Mouse (Mus musculus) cerebellum, adult 11 months (tissue): ENCODE measurements around the gene Btbd16.
A peak's percentile ranks its signal among the peaks of the same experiment; 100 is the strongest.

ENCODE experiments used
- DNase-seq: peaks from one replicate; pipeline ENCODE4 v3.0.0; 2022

Gene Btbd16

DNA sequence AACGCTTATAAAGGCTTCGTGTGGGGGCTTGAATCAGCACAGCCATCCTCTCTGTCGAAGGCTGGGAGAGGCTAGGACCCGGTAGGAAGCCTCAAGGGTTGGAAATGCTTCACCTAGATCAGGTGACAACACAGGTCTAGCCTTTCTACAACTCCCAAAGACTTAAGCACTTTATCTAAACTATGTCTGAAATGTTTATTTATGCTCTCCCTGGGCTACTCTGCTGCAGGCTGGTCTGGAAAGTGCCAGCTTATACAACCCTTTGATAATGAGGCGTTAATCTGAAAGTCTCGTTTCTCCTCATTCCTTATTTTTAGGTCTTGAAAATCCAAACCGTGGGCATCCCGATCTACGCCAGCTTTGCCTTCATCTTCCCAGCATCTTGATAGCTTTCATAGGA lies 50.1 kb downstream of the Btbd16 start:
- DNase-seq = no peak

DNA sequence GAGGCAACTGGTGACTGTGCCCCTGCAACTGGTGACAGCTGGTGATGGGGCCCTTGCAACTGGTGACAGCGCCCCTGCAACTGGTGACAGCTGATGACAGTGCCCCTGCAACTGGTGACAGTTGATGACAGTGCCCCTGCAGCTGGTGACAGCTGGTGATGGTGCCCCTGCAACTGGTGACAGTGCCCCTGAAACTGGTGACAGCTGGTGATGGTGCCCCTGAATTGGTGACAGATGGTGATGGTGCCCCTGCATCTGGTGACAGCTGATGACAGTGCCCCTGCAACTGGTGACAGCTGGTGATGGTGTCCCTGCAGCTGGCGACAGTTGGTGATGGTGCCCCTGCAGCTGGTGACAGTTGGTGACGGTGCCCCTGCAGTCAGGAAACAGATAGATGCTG lies 52.5 kb downstream of the Btbd16 start:
- no peak for DNase-seq

DNA sequence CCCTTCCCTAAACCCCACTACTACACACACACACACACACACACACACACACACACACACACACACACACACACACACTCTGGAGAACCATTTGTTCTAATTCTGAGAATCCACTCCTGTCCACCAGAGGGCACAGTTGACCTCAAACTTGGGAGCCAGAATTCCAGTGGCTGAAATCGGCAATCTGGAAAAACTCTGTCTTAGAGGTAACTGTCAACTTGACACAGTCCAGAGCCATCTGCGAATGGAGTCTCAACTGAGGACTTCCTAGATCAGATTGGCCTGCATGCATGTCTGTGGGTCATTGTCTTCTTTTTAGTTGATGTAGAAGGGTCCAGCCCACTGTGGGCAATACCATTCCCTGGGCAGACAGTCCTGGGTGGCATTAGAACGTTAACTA lies 53.6 kb downstream of the Btbd16 start:
- DNase-seq = peak; percentile 50

DNA sequence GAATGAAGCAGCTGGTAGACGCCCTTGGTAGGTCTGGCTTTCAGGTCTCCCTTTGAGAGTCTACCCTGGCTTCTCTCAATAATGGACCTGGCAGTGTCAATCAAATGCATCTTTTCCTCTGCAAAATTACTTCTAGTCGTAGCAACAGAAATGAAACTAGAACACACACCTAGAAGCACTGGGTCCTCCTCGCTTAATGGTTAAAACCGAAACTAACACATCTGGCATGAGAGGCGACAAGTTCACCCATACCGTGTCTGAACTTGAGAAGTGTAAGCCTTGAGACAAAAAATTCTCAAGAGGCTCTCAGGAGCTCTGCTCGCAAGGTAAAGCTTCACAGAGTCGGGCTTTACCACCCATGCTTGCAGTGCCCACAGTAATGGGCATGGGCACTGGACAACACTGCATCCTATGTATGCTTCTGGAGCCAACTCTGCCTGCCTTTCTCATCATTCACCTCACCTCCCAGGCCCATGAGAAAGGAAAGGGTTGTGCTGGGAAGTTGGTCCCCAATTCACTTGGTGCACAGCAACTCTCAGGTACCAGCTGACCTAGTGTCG lies 54.1 kb downstream of the Btbd16 start:
- no peak for DNase-seq

DNA sequence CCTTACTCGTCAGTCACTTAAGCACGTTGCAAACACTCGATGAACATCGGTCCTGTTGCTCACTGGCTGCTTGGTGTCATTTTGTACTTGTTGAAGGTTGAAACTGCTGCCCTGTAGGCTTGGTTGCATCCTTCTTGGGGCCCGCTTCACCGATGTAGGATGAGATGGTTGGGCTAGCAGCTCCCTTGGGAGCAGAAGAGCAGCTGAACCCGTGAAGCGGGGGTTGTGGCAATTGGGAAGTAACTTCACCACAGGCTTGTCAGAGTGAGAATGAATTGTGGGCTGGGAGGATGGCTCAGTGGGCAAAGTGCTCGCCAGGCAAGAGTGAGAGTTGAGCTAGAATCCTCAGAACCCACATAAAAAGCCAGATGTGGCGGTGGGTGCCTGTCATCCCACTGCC lies 54.6 kb downstream of the Btbd16 start:
- no peak for DNase-seq

DNA sequence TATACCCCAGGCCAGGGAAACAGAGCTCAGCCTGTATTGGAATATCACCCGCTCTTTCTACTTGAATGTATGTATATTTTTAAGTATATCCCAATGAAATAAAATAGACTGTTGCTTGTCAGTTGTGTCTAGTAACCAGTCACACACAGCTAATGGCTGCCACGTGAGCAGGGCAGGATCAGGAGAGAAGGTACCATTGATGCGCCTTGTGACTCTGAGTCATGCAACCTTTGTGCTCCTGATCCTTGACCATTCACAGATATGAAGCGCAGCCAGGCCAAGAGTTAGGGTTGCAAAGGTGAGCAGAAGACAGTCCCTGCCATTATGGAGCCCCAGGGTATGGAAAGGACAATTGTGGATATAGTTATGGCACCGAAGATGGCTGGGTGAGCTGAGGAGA lies 57.7 kb downstream of the Btbd16 start:
- DNase-seq = no peak

DNA sequence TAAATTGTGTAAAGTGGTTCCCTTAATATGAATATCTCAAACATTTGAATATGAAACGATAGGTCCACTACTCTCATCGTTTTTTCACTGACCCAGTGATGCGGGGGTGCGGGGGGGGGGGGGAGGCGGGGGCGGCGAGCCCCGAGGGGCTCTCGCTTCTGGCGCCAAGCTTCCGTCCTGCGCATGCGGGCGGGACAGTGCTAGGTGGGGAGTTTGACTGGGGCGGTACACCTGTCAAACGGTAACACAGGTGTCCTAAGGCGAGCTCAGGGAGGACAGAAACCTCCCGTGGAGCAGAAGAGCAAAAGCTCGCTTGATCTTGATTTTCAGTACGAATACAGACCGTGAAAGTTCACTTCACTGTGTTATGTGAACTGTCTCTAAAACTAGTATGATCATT lies 60.4 kb downstream of the Btbd16 start:
- DNase-seq = no peak

DNA sequence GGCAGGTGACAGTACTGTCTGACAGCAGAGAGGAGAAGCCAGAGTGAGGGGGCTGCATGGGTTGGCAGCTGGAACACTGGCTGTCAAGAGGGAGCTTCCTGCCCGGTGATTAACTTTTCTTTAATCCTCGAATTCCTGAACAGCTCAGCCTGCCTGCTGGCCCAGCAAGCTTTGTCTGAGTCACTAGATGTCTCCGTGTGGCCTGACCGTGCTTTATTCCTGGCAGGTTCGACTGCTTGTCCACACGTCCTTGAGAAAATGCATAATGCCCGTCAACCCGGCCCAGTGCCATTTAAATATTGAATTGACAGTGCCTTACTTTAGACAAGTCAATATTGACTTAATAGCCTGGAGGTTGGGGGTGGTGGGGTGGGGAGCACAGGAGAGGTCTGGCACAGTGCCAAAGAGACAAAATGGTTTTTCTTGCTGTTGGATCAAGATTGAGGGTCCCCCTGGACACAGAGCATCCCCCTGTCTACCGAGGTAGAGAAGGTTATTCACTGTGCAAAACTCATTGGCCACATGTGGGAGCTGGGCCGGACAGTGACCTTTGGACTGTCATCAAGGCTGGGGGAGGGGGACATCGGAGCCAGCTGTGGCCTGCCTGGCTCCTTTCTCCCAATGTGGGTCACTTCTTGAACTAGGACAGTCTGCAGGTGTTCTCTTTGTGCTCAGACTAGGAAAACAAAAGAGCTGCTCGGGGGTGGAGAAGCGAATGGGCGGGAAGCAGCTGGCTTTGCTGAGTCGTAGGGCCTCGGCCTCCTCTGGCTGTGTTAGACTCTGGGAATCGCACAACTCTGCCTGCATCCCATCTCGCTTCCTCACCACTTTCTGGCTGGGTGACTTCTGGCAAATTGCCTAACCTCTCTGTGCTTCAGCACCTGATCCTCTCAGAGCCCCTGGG lies 61.3 kb downstream of the Btbd16 start:
- peak; percentile 34 for DNase-seq

DNA sequence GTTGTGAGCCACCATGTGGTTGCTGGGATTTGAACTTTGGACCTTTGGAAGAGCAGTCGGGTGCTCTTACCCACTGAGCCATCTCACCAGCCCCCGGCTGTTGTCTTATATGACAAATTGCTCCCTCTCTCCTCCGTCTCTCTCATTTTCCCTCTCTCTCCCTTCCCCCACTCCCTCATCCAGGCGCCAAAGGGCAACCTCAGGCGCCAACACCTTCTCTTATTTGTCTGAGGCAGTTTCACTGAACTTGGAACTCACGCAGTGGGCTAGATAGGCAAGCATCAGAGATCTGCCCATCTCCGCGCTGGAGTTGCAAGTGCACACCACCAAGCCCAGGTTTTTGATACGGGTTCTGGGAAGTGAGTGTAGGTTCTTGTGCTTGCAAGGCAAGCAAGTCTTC lies 62.2 kb downstream of the Btbd16 start:
- no peak for DNase-seq

DNA sequence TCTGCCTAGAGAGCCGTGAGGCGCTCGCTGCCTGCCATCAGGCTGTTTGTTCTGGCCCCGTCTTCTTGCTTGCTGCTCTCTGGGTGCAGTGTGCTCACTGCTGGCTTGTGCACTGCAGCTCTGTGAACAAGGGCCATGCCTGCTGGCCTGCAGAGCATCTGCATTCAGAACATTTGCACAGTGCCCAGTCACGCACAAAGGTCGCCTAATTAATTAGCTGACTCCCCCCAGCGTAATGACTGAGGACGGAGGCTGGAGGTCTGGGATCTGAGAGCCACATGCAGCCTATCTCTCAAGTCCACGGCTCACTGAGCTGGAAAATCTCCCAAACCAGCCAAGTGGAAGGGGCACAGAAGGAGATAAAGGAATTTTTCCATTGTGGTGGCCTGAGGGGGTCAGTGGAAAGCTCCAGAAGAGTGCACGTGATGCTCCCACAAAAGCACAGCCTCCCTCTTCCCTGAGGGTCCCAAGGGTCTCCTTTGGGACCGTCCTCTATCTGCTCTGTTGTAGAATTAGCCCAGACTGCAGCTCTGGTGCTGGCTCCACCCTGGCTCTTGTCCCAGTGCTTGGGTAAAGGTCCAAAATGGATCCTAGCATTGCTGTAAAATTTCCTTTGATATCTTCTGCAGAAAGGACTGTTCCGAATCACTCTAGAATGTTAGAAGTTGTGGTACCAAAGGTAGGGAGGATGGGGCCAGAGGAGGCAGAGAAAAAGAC lies 64.2 kb downstream of the Btbd16 start:
- peak; percentile 81 for DNase-seq

DNA sequence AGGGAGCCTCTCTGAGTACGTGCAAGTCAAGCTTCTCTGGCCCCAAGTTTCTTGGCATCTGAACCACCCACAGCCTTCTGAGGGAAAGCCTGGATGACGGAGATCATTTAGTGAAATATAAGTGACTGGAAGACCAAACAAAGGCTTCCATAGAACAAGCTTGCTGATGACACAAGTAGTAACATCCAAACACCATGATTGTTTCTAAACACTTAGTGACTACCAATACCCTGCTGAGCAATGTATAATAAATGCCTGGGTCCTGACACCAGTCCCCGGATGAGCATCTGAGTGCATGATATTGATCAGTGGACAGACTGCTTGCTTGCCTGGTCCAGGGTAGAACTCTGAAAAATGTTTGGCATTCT lies 64.8 kb downstream of the Btbd16 start:
- no peak for DNase-seq

DNA sequence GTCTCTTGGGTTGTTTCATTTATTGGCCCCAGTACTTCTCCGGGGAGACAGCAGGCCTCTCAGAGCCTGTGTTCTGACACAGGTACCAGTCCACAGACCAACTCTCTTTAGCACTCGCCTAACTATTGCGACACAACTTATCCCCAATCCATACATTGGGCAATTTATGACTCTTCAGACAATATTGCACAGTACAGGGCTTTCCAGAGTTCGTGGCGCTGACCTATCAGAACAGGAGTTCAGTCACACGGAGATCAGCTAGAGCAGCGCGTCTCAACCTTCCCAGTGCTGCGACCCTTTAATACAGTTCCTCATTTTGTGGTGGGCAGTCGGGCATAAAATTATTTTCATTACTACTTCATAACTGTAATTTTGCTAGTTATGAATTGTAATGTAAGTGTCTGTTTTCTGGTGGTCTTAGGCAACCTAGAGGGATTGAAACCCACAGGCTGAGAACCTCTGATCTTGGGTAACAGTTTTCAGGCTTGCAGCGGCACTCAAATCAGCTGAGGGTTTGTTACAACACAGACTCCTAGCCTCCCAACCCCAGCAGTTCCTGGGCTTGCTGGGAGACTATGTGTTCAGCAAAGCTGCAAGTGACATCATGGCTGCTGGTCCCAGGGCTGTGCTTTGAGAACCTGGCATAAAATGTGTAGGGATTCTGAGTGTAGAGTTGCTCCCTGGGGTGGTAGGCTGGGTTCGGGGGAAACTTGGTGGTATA lies 65.7 kb downstream of the Btbd16 start:
- DNase-seq = no peak

DNA sequence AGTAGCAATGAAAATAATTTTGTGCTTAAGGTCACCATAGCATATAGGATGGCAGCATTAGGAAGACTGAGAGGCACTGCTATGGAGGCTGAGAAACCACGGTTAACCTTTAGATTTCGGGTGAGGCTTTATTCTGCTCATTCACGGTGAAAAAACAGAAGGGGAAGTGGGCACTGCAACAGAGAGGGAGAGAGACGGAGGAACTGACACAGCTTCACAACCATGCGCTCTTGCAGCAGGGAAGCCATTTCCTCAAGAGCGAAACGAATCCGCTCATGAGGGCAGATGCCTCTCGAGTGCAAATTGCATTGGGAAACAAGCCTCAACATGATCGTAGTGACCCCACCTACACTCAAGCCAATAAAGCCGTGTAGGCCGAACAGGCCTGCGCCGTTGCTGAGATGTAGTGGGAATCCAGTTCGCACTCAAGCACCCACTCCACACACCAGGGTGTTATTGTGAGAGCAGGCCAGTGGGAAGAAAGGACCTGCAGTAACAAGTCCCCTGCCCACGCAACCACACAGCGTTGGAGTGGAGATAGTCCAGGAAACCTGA lies 73.4 kb downstream of the Btbd16 start:
- no peak for DNase-seq

DNA sequence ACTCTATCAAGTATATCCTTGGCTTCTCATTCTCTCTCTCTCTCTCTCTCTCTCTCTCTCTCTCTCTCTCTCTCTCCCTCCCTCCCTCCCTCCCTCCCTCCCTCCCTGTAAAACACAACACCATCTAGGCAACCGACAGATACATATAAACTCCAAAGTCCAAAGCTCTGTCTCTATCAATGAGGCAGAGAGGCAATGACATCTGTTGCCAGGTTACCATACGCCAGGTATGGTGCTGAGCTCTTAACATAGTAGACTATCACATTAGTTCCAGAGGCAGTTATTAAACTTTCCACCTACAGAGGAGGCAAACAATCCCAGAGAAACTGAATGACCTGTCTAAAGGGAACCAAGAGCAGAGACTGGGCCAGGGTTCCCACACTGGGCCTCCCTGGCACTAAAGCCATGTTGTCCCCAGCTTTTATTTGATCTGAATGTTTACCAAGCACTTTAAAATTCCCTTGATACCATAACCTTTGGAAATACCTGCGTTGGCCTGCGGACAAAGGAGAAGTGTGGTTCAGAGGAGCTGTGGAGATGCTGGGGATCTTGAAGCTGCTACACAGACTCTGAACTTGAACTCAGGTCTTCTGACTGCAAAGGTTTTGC lies 80.9 kb downstream of the Btbd16 start:
- DNase-seq = no peak

DNA sequence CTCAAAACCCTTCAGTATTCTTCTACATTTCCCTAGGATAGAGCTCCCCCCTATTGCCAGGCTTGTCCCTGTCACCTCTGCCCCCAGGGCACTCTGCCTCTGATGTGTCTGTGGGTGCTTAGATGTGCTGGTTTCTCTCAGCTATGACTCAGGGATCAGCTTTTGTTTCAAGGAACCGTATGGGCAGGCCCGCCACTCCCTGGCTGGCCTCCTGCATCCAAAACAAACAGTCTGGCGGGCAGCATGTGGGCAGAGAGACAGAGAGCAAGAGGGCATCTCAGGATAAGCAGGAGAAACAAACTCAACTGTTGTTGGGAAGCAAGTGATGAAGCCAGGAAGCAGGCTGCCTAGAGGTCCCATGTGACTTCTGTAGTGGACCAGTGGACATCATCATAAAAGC lies 81.8 kb downstream of the Btbd16 start:
- peak; percentile 59 for DNase-seq

DNA sequence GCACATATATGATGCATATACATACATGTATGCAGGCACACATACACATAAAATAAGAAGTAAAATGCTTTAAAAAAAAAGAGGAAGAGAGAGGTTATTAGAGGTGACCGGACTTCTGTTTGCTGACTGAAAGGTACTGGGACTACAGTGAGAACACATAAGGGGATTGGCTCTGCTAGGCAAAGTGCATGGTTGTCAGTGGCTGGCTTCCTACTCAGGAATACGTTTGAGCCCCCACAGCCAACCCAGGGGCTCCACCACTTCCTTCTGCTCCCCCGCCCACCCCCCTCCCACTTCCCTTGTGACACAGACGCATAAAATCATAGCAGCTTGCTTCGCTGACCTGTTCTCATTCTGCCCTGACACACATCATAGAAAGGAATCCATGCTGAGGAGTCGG lies 84.1 kb downstream of the Btbd16 start:
- no peak for DNase-seq

DNA sequence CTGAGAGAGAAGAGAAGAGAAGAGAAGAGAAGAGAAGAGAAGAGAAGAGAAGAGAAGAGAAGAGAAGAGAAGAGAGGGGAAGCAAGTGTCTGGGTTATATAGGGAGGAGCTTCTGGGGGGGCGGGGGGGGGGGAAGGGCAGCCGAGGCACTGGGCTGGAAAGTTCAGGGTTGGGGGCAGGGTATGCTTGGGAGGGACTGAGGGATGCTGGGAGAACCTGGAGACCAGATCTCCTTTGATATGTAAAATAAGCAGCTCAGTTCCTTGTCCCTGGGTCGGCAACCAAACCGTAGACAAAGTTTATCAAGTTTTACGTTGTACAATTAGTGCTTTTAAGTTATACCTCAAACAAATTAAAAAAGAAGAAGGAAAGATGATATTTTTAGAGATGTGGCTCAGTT lies 86.1 kb downstream of the Btbd16 start:
- no peak for DNase-seq

DNA sequence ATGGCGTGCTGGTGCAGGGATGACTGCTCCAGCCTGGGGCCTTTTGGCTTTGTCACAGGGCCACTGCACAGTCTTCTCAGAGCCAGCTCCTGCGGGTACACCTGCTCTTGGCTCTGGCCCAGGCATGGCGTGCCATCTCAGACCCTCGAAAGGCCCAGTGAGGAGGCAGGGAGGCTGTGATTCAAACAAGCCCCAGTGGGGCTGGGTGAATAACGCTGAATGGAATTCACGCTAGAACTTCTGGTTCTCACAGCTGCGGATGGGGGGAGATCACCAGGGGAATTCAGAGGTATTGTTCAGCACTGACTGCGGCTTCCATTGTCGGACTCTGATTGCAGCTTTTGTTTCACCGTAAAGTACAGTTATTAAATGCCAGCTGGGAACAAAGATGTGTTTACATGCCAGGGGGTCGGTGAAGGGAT lies 86.9 kb downstream of the Btbd16 start:
- no peak for DNase-seq

DNA sequence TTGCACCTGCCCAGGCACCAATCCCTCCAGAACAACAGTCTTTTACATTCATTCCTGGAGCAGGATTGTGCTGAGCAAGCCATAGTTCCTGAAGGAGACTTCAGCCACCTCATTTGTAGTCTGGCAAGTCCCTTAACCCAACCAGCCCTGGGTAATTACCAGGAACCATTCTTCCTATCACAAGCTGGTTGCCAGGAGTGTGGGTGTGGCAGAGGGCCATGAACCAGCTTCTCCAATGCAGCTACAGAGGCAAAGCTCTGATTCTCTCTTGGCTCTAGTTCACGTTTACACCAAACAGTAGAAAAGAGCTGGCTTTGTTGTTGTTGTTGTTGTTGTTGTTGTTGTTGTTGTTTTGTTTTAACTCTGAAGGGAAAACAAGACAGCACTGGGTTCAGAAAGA lies 88.6 kb downstream of the Btbd16 start:
- DNase-seq = no peak

DNA sequence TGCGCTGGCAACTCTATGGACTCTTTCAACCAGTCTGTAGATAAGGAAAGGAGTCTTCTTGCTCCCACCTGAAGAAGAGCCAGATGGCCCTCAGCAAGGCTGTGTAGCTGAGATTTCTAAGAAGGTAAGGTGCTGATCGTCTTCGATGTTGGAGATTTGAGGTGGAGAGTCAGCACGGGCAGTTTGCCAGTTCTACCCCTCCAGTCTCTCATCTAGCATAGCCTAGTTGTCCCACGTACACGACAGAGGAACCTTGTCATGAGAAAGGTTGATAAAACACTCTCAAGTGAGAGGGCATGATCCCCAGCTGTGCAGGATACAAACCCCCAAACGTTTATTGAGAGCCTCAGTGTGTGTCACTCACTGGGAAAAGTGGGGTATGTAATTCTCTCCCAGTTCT lies 90.8 kb downstream of the Btbd16 start:
- peak; percentile 49 for DNase-seq

DNA sequence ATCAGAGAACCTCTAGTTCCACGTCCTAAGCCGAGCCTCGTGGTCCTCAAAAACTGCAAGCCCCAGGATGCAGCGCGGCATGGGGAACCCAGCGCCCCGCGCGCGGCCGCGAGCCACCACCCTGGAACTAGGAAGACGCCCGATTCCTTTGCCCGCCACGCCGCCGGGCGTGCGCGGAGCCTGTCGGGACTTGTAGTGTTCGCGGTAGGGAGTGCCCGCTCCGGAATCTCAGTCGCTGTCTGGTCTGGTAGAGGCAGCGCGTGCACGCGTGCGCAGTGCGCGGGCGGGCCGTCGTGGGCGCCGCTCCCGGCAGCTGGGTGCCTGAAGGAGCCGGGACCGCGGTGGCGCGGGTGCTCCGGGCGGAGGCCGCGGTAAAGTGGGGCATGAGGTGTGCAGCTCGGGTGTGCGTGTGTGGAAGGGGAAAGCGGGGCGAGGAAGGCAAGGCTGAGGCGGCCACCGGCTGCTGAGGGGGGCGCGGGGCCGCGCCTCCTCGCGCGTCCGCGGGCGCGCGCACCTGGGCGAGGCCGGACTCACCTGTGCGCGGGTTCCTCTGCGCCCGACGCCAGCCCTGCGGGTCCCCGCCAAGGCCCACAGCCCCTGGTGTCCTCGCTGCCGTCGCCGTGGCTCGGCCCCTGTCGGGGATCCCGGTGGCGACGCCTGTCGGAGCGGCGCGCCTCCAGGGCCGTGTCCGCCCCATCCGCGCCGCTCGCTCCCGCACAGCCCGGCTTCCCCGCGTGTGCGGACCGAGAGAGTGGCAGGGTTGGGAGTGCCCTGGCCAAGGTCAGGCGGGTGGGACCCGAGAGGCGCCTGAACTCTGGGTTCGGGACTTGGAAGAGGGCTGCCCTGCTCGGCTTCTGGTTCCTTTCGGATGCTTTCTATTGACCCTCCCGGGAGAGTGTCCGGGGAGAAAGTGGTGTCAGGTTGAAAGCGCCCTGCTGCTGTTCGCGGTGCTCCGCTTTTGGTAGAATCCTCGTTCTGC lies 92.0 kb downstream of the Btbd16 start, which contains the start of gene Plekha1:
Plekha1 (plus strand) TSS at position 144 of the 979 bp plus-strand sequence.
- DNase-seq = peak; percentile 98
